Mouse (Mus musculus) brain, embryonic 14.5 days (tissue): Measurements from ENCODE around the gene Pelo. TPM values are rescaled to one million over a fixed set of nuclear protein-coding genes. Genes with fewer than 3 reads are reported as not detected.
A peak's percentile ranks its signal among the peaks of the same experiment; 100 is the strongest.

Experiments
- DNase-seq: peaks from one replicate; pipeline ENCODE4 v3.0.0-alpha.2; 2011; ENCODE audit warnings: low read depth
- CTCF ChIP-seq: fragments of 200-500 bp; IDR thresholded peaks from 2 replicates; pipeline ENCODE4 v1.5.1; 2012; ENCODE audit warnings: inconsistent platforms, mild to moderate bottlenecking, moderate library complexity, borderline replicate concordance; ENCODE audit not compliant: insufficient read depth, insufficient read length; ENCODE audit errors: extremely low read depth
- POLR2A ChIP-seq: fragments of 200-500 bp; IDR thresholded peaks from 2 replicates; pipeline ENCODE4 v1.6.1; 2012; ENCODE audit warnings: mild to moderate bottlenecking, inconsistent platforms, borderline replicate concordance; ENCODE audit not compliant: poor library complexity, insufficient read depth, insufficient read length, severe bottlenecking; ENCODE audit errors: extremely low read depth
- polyA plus RNA-seq: library from polyadenylated mRNA; depleted of rRNA; stranded (reverse); fragments of >200 nt; gene quantifications from 2 replicates; pipeline ENCODE4 v1.2.3, GENCODE M21; 2012; rRNA removed

Pelo gene
- polyA plus RNA-seq, result 30.2 and 33.7 TPM in 2 replicates

GRCm38 (mm10) chr13:115090069-115090976, at the start of gene Pelo:
Gene Pelo (minus strand): TSS chr13:115090186.
- TF ChIP-seq CTCF (no peak), POLR2A (peak; percentile 89)
- peak; percentile 97 for DNase-seq

GRCm38 (mm10) chr13:115138513-115138912, 48.5 kb upstream of the Pelo start:
- no peak for TF ChIP-seq CTCF
- TF ChIP-seq POLR2A, result no peak
- DNase-seq, result no peak

GRCm38 (mm10) chr13:115136761-115137160, 46.8 kb upstream of the Pelo start:
- no peak for TF ChIP-seq POLR2A
- DNase-seq, result no peak

- DNase-seq, result peak; percentile 13
- TF ChIP-seq POLR2A (no peak), CTCF (no peak)
Observed at GRCm38 (mm10) chr13:115132435-115132834, 42.4 kb upstream of the Pelo start.

GRCm38 (mm10) chr13:115131381-115131780, 41.4 kb upstream of the Pelo start:
- DNase-seq, result no peak
- TF ChIP-seq POLR2A, result no peak
- TF ChIP-seq CTCF, result no peak

- no peak for DNase-seq
- TF ChIP-seq CTCF, result no peak
- no peak for TF ChIP-seq POLR2A
Observed at GRCm38 (mm10) chr13:115130035-115130434, 40.0 kb upstream of the Pelo start.

GRCm38 (mm10) chr13:115127826-115128225, 37.8 kb upstream of the Pelo start:
- peak; percentile 76 for DNase-seq
- TF ChIP-seq POLR2A (no peak), CTCF (no peak)

- TF ChIP-seq CTCF (no peak), POLR2A (no peak)
- no peak for DNase-seq
Observed at GRCm38 (mm10) chr13:115126534-115126933, 36.5 kb upstream of the Pelo start.

- DNase-seq, result no peak
- no peak for TF ChIP-seq POLR2A
- no peak for TF ChIP-seq CTCF
Observed at GRCm38 (mm10) chr13:115125130-115125529, 35.1 kb upstream of the Pelo start.

GRCm38 (mm10) chr13:115124521-115124920, 34.5 kb upstream of the Pelo start:
- TF ChIP-seq POLR2A (no peak), CTCF (no peak)
- no peak for DNase-seq

GRCm38 (mm10) chr13:115118756-115119155, 28.8 kb upstream of the Pelo start:
- TF ChIP-seq POLR2A (no peak), CTCF (no peak)
- DNase-seq, result no peak

GRCm38 (mm10) chr13:115118195-115118594, 28.2 kb upstream of the Pelo start:
- TF ChIP-seq CTCF (no peak), POLR2A (no peak)
- DNase-seq, result no peak

- TF ChIP-seq CTCF, result no peak
- no peak for TF ChIP-seq POLR2A
Observed at GRCm38 (mm10) chr13:115116930-115117621, 27.1 kb upstream of the Pelo start.

More at GRCm38 (mm10) chr13:115116930-115117621, 27.1 kb upstream of the Pelo start:
- DNase-seq, result no peak
